Mouse (Mus musculus) hindbrain, embryonic 12.5 days (tissue): ENCODE measurements at regions not wholly inside any gene's neighbourhood (a gene's known extent, or its start where the extent isn't known, plus 50 kb on each side); places are given as distances from the start of the nearest gene placed in this dataset.

Experiments
- ATAC-seq: fragments of 200-750 bp; cut with Nextera tagmentation; 2 replicates; pipeline ENCODE4 v1.8.0; 2017; ENCODE audit warnings: moderate TSS enrichment; ENCODE audit not compliant: low FRiP score
- H3K27ac ChIP-seq: fragments of 300-500 bp; sonication (generic); 2 replicates; pipeline ENCODE4 v1.5.1; 2016; ENCODE audit warnings: mild to moderate bottlenecking
- H3K27me3 ChIP-seq: fragments of 300-500 bp; sonication (generic); 2 replicates; pipeline ENCODE4 v1.6.1; 2016; ENCODE audit warnings: mild to moderate bottlenecking
- H3K36me3 ChIP-seq: fragments of 300-500 bp; sonication (generic); 2 replicates; pipeline ENCODE4 v1.6.1; 2016; ENCODE audit warnings: mild to moderate bottlenecking
- H3K4me1 ChIP-seq: fragments of 300-500 bp; sonication (generic); 2 replicates; pipeline ENCODE4 v1.6.1; 2016
- H3K4me2 ChIP-seq: fragments of 300-500 bp; sonication (generic); replicated peaks from 2 replicates; pipeline ENCODE4 v1.6.1; 2016; ENCODE audit warnings: mild to moderate bottlenecking
- H3K4me3 ChIP-seq: fragments of 300-500 bp; sonication (generic); 2 replicates; pipeline ENCODE4 v1.5.1; 2016; ENCODE audit warnings: mild to moderate bottlenecking
- H3K9ac ChIP-seq: fragments of 300-500 bp; sonication (generic); 2 replicates; pipeline ENCODE4 v1.6.1; 2016; ENCODE audit warnings: mild to moderate bottlenecking, moderate library complexity
- H3K9me3 ChIP-seq: fragments of 300-500 bp; sonication (generic); replicated peaks from 2 replicates; pipeline ENCODE4 v1.6.1; 2016; ENCODE audit warnings: mild to moderate bottlenecking
- WGBS: fragments of 180-500 bp; shearing (Covaris S2); methylation state at CpG from one replicate; pipeline ENCODE4 v1.1.7; 2016; 5-methylcytosine and 5-hydroxymethylcytosine counted together

DNA sequence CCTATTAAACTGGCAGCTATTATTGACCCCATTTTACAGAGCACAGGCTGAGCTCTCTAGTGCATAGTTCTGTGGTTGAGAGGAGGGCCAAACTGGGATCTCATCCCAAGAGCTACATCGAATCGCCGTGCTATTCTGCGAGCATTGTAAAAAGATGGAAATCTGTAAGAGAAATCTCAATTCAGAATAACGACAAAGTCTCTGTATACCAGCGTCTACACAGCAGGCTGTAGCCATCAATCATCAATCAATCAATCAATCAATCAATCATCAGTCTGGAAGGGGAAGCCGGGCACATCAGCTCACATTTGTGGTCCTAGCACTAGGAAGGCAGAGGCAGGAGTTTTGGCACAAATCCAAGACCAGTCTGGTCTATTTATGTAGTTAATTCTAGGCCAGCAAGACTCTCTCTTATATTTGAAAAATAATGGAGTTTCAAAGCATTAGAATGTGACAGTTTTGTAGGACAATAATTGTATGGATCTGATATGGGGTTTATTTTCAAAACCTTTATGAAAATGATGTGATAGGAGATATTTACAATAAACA lies 234.0 kb downstream of the Dact1 start:
- no peak overlapping the region for H3K27ac ChIP-seq
- ATAC-seq = no peak
- 73% methylated on average over 7 of the region's 7 CpGs for WGBS

DNA sequence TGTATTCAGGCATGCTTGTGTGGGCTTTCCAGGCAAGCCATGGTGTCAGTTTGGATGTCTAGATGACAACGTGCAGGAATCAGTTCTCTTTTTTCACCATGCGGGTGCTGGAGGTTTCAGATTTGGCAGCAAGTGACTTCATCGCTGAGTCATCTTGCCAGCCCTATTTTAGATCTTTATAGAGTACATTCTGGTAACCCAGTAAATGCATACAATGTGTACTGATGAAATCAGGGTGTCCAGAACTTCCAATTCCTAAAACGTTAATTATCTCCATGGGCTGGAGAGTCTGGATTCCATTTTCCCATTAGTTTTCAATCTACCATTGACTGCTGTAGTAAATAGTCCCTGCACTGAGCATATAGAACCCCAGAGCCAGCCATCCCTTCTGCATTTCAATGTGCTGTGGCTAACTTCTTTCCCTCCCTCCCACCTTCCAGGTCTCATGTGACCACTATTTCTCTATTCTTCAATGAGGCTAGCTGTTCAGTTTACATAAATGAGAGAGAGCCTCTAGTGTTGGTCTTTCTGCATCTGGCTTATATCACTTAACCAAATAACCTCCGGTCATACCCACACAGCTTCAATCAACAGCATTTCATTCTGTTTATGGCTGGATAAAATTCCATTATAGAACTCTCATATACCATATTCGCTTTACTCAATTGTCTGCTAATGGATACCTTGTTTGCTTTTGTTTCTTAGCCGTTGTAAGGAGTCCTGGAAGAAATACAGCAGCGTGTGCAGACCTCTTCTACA lies 234.9 kb downstream of the Dact1 start:
- H3K9ac ChIP-seq = no peak overlapping the region
- no peaks in the 10 kb centered on the region for H3K36me3 ChIP-seq
- WGBS = 70% methylated on average over 8 of the region's 8 CpGs
- no peaks in the 10 kb centered on the region for H3K27me3 ChIP-seq
- no peak overlapping the region for H3K4me3 ChIP-seq
- no peaks in the 10 kb centered on the region for H3K9me3 ChIP-seq
- H3K4me2 ChIP-seq = no peak overlapping the region
- peaks cover 16% of the 10 kb centered on the region; the same call in 1 of the 2 replicates for H3K4me1 ChIP-seq
- 0 out of 2 replicates have a peak overlapping the region, but pooled peaks have one; percentile 12 for H3K27ac ChIP-seq
- ATAC-seq = no peak

More for the DNA sequence above, 234.0 kb downstream of the Dact1 start:
- Histone ChIP-seq H3K4me3 (no peak overlapping the region), H3K9ac (no peak overlapping the region), H3K9me3 (no peaks in the 10 kb centered on the region), H3K4me2 (no peak overlapping the region), H3K4me1 (peaks cover 16% of the 10 kb centered on the region; the same call in 1 of the 2 replicates), H3K36me3 (no peaks in the 10 kb centered on the region), H3K27me3 (no peaks in the 10 kb centered on the region)

DNA sequence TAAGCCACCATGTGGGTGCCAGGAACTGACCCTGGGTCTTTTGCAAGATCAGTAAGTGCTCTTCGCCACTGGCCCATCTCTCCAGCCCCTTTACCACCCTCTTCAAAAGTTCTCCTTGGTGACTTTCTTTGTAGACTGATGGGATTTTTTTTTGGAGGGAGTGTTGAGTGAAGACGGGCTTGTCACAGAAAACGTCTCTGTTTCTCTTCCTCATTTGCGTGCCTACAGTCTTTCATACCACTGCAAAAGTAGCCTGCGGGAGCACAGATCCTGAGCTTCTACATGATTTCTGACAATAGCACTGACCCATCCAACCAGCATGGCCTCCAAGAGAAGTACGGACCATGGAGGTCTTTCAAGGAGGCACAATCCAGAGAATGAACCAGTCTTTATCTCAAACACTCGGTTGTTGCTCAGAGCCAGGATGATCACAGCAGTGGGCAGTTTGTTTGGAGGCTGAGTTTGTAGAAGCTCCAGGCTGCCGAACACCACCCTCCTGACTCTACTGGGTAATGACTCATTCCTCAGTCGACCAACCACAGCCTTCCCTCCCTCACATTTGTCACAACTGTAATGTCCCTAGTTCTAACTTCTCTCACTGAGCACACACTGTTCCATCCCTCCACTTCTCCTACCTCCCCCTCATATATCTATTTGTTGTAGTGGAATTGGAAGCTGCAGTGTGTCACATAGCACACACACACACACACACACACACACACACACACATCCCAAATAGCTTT lies 237.0 kb downstream of the Dact1 start:
- H3K9me3 ChIP-seq = no peaks in the 10 kb centered on the region
- 84% methylated on average over 9 of the region's 9 CpGs for WGBS
- H3K27ac ChIP-seq = no peak overlapping the region
- H3K4me2 ChIP-seq = no peak overlapping the region
- peaks cover 16% of the 10 kb centered on the region; the same call in 1 of the 2 replicates for H3K4me1 ChIP-seq
- H3K9ac ChIP-seq = no peak overlapping the region
- H3K4me3 ChIP-seq = no peak overlapping the region
- H3K36me3 ChIP-seq = no peaks in the 10 kb centered on the region
- no peaks in the 10 kb centered on the region for H3K27me3 ChIP-seq
- no peak for ATAC-seq

- H3K4me2 ChIP-seq = no peak overlapping the region
- no peak overlapping the region for H3K4me3 ChIP-seq
- 68% methylated on average over 6 of the region's 6 CpGs for WGBS
- H3K9ac ChIP-seq = no peak overlapping the region
- no peaks in the 10 kb centered on the region for H3K9me3 ChIP-seq
- ATAC-seq = no peak
- H3K27ac ChIP-seq = no peak overlapping the region
- 0 out of 2 replicates have a peak, but pooled peaks cover 7% of the 10 kb centered on the region for H3K4me1 ChIP-seq
- no peaks in the 10 kb centered on the region for H3K36me3 ChIP-seq
- H3K27me3 ChIP-seq = no peaks in the 10 kb centered on the region
These were observed 239.7 kb downstream of the Dact1 start for GRCm38 (mm10) chr12:71549336-71549735.

- 63% methylated on average over 2 of the region's 2 CpGs for WGBS
- ATAC-seq = no peak
- no peak overlapping the region for H3K9ac ChIP-seq
These were observed 244.5 kb downstream of the Dact1 start for GRCm38 (mm10) chr12:71554212-71554611.

DNA sequence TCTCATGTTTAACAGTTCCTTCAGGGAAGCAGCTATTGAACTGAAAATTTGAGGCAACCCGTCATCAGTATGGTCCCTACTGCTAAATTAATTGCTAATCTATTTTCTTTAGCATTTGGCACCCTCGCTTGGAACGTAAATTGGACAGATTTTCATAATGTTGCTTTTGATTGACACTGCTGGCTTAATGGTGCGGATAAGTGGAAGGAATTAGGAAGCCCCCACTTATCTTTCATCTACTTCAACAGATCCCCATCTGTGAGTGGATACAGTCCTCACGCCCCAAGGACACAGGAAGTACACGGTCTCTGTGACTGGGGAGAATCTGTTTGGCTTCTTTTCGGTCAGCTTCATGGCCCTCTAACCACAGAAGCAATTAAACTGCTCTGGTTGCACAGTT lies 251.6 kb downstream of the Dact1 start:
- no peak overlapping the region for H3K4me3 ChIP-seq
- 52% methylated on average over 7 of the region's 7 CpGs for WGBS
- H3K9me3 ChIP-seq = no peaks in the 10 kb centered on the region
- no peak for ATAC-seq
- H3K4me1 ChIP-seq = peaks cover 6% of the 10 kb centered on the region; the same call in 1 of the 2 replicates
- no peak overlapping the region for H3K27ac ChIP-seq
- no peak overlapping the region for H3K4me2 ChIP-seq
- no peaks in the 10 kb centered on the region for H3K36me3 ChIP-seq
- no peak overlapping the region for H3K9ac ChIP-seq
- no peaks in the 10 kb centered on the region for H3K27me3 ChIP-seq

More at GRCm38 (mm10) chr12:71554212-71554611, 244.5 kb downstream of the Dact1 start:
- no peaks in the 10 kb centered on the region for H3K9me3 ChIP-seq
- H3K4me3 ChIP-seq = no peak overlapping the region
- H3K27ac ChIP-seq = no peak overlapping the region
- H3K4me2 ChIP-seq = no peak overlapping the region
- no peaks in the 10 kb centered on the region for H3K27me3 ChIP-seq
- no peaks in the 10 kb centered on the region for H3K36me3 ChIP-seq
- no peaks in the 10 kb centered on the region for H3K4me1 ChIP-seq

DNA sequence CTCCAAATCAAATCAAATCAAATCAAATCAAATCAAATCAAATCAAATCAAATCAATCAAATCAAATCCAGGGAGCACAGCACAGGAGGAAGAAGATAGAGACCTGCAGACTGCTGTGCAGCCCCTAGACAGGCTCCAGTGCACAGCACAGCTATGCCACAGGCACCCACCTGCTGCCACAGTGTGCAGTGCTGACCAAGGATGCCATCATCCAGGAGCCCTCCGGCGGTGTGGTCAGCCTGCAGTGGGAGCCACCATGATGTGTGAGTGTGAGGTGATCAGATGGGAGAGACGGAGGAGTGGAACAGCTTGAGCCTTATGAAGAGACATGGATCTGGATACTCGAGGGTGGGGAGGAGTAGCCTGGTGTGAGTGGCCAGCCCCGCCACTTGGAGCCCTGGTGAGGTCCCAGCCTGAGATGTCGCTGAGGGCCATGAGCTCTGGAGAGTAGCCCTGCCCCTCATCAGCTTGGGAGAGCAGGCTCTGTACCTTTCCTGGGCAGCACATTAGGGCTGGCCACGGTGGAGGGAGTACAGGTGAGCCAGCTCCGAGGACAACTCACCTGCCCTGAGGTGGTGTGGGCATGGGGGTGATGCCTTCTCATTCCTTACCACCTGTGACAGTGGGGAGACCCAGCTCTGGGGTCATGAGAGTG lies 252.4 kb downstream of the Dact1 start:
- no peak overlapping the region for H3K4me2 ChIP-seq
- H3K9me3 ChIP-seq = no peaks in the 10 kb centered on the region
- H3K4me3 ChIP-seq = no peak overlapping the region
- peaks cover 6% of the 10 kb centered on the region; the same call in 1 of the 2 replicates for H3K4me1 ChIP-seq
- WGBS = 83% methylated on average over 8 of the region's 8 CpGs
- H3K27me3 ChIP-seq = no peaks in the 10 kb centered on the region
- ATAC-seq = no peak
- no peak overlapping the region for H3K9ac ChIP-seq
- no peaks in the 10 kb centered on the region for H3K36me3 ChIP-seq
- no peak overlapping the region for H3K27ac ChIP-seq

GRCm38 (mm10) chr12:71563219-71563618 lies 253.5 kb downstream of the Dact1 start:
- 92% methylated on average over 4 of the region's 4 CpGs for WGBS

GRCm38 (mm10) chr12:71566371-71566770 lies 256.7 kb downstream of the Dact1 start:
- no peak for ATAC-seq
- H3K9me3 ChIP-seq = no peaks in the 10 kb centered on the region
- H3K36me3 ChIP-seq = no peaks in the 10 kb centered on the region
- no peak overlapping the region for H3K9ac ChIP-seq
- H3K4me1 ChIP-seq = peaks cover 11% of the 10 kb centered on the region; the same call in 1 of the 2 replicates
- WGBS = 92% methylated on average over 3 of the region's 3 CpGs
- H3K27ac ChIP-seq = no peak overlapping the region
- no peaks in the 10 kb centered on the region for H3K27me3 ChIP-seq
- no peak overlapping the region for H3K4me3 ChIP-seq
- H3K4me2 ChIP-seq = no peak overlapping the region

More at GRCm38 (mm10) chr12:71563219-71563618, 253.5 kb downstream of the Dact1 start:
- Histone ChIP-seq H3K9me3 (no peaks in the 10 kb centered on the region), H3K9ac (no peak overlapping the region), H3K4me1 (peaks cover 6% of the 10 kb centered on the region; the same call in 1 of the 2 replicates), H3K27ac (no peak overlapping the region), H3K4me3 (no peak overlapping the region), H3K4me2 (no peak overlapping the region), H3K27me3 (no peaks in the 10 kb centered on the region), H3K36me3 (no peaks in the 10 kb centered on the region)
- ATAC-seq = 0 out of 2 replicates have a peak, but pooled peaks have one; percentile 20

DNA sequence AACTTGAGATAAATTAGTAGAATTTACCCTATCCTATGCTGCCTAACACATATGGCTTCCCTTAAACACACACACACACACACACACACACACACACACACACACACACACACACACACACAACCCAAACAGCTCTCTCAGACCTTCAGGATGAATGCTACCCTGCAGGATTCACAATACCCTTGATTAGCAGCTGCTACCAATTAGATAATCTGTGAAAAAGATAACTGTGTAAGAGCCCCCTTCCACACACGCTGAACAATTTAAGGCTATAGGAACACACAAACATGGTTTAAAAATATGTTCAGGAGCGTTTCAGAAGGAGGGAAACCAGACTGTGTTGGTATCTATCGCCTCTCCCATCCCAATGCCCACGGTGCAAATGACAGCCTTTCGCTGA lies 258.6 kb downstream of the Dact1 start:
- Histone ChIP-seq H3K36me3 (no peaks in the 10 kb centered on the region), H3K4me3 (no peak overlapping the region), H3K4me1 (peaks cover 17% of the 10 kb centered on the region), H3K9me3 (no peaks in the 10 kb centered on the region), H3K4me2 (no peak overlapping the region), H3K27me3 (no peaks in the 10 kb centered on the region), H3K9ac (no peak overlapping the region), H3K27ac (no peak overlapping the region)
- no peak for ATAC-seq
- 77% methylated on average over 5 of the region's 5 CpGs for WGBS

GRCm38 (mm10) chr12:71568880-71569390 lies 259.3 kb downstream of the Dact1 start:
- no peak overlapping the region for H3K27ac ChIP-seq

GRCm38 (mm10) chr12:71569662-71570061 lies 260.0 kb downstream of the Dact1 start:
- Histone ChIP-seq H3K9ac (no peak overlapping the region), H3K27ac (peak overlapping the region; percentile 36; the same call in 1 of the 2 replicates), H3K36me3 (no peaks in the 10 kb centered on the region), H3K4me1 (peaks cover 17% of the 10 kb centered on the region), H3K4me3 (no peak overlapping the region), H3K4me2 (no peak overlapping the region), H3K27me3 (no peaks in the 10 kb centered on the region), H3K9me3 (no peaks in the 10 kb centered on the region)
- 32% methylated on average over 12 of the region's 12 CpGs for WGBS
- ATAC-seq = no peak

More at GRCm38 (mm10) chr12:71568880-71569390, 259.3 kb downstream of the Dact1 start:
- 75% methylated on average over 6 of the region's 6 CpGs for WGBS
- Histone ChIP-seq H3K4me2 (no peak overlapping the region), H3K9me3 (no peaks in the 10 kb centered on the region), H3K36me3 (no peaks in the 10 kb centered on the region), H3K9ac (no peak overlapping the region), H3K4me3 (no peak overlapping the region), H3K4me1 (peaks cover 17% of the 10 kb centered on the region), H3K27me3 (no peaks in the 10 kb centered on the region)
- no peak for ATAC-seq
